Mouse (Mus musculus): ENCODE measurements around the gene Slc9a5.

Slc9a5 gene

GRCm38 (mm10) chr8:105413391-105413790 is 64.7 kb downstream of the Slc9a5 start, which contains the start of the genes Kctd19 and Lrrc36:
Gene Kctd19 (minus strand): TSS chr8:105413502.
Gene Lrrc36 (plus strand): TSS chr8:105413571.
- peak; percentile 72 for DNase-seq

GRCm38 (mm10) chr8:105418992-105419391 is 70.3 kb downstream of the Slc9a5 start:
- peak; percentile 18 for DNase-seq
